Mouse (Mus musculus) hindbrain, embryonic 12.5 days (tissue): ENCODE results near the gene Gm43191. TPM values are rescaled to one million over a fixed set of nuclear protein-coding genes. Genes with fewer than 3 reads are reported as not detected.
A peak's percentile ranks its signal among the peaks of the same experiment; 100 is the strongest.
"Not testable (repeated sequence)": the region's sequence is repeated elsewhere in the genome, so short reads cannot be mapped to it uniquely, and the experiment has no call there.

ENCODE experiments used
- ATAC-seq: fragments of 200-750 bp; cut with Nextera tagmentation; 2 replicates; pipeline ENCODE4 v1.8.0; 2017; ENCODE audit warnings: moderate TSS enrichment; ENCODE audit not compliant: low FRiP score
- H3K27ac ChIP-seq: fragments of 300-500 bp; sonication (generic); 2 replicates; pipeline ENCODE4 v1.5.1; 2016; ENCODE audit warnings: mild to moderate bottlenecking
- H3K27me3 ChIP-seq: fragments of 300-500 bp; sonication (generic); 2 replicates; pipeline ENCODE4 v1.6.1; 2016; ENCODE audit warnings: mild to moderate bottlenecking
- H3K36me3 ChIP-seq: fragments of 300-500 bp; sonication (generic); 2 replicates; pipeline ENCODE4 v1.6.1; 2016; ENCODE audit warnings: mild to moderate bottlenecking
- H3K4me1 ChIP-seq: fragments of 300-500 bp; sonication (generic); 2 replicates; pipeline ENCODE4 v1.6.1; 2016
- H3K4me2 ChIP-seq: fragments of 300-500 bp; sonication (generic); replicated peaks from 2 replicates; pipeline ENCODE4 v1.6.1; 2016; ENCODE audit warnings: mild to moderate bottlenecking
- H3K4me3 ChIP-seq: fragments of 300-500 bp; sonication (generic); 2 replicates; pipeline ENCODE4 v1.5.1; 2016; ENCODE audit warnings: mild to moderate bottlenecking
- H3K9ac ChIP-seq: fragments of 300-500 bp; sonication (generic); 2 replicates; pipeline ENCODE4 v1.6.1; 2016; ENCODE audit warnings: mild to moderate bottlenecking, moderate library complexity
- H3K9me3 ChIP-seq: fragments of 300-500 bp; sonication (generic); replicated peaks from 2 replicates; pipeline ENCODE4 v1.6.1; 2016; ENCODE audit warnings: mild to moderate bottlenecking
- WGBS: fragments of 180-500 bp; shearing (Covaris S2); methylation state at CpG from one replicate; pipeline ENCODE4 v1.1.7; 2016; 5-methylcytosine and 5-hydroxymethylcytosine counted together
- polyA plus RNA-seq: library from polyadenylated mRNA; unstranded; fragments of >200 nt; fragmentation: Nextera tagmentation; extraction: Ambion mirVana; gene quantifications from 2 replicates; pipeline ENCODE4 v1.2.1, GENCODE M21; 2016

Gm43191 gene
- polyA plus RNA-seq, 1 experiment from 2014 or later: not detected

DNA sequence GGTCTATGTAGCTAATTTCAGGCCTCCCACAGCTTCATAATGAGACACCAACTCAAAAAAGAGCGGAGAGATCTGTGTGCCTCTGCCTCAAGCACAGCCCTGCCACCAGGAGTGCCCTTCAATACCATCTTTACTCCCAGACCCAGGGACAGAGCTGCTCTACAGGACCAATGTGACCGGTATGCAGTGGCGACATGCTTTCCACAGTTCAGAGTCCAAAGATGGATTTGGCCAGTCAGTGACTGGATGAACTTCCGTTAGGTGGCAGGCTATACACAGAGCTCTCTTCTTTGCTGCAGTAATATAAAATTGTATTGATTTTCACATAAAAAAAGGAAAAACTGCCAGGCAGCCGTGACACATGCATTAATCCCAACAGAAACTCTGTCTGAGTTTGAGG is 22.8 kb upstream of the Gm43191 start:
- Histone ChIP-seq H3K4me1 (no peaks in the 10 kb centered on the region), H3K27ac (no peak overlapping the region), H3K4me3 (no peak overlapping the region), H3K27me3 (no peaks in the 10 kb centered on the region), H3K4me2 (no peak overlapping the region), H3K36me3 (no peaks in the 10 kb centered on the region), H3K9ac (no peak overlapping the region), H3K9me3 (no peaks in the 10 kb centered on the region)
- whole genome bisulfite sequencing: 94% methylated on average over 5 of the region's 5 CpGs
- ATAC-seq: no peak

DNA sequence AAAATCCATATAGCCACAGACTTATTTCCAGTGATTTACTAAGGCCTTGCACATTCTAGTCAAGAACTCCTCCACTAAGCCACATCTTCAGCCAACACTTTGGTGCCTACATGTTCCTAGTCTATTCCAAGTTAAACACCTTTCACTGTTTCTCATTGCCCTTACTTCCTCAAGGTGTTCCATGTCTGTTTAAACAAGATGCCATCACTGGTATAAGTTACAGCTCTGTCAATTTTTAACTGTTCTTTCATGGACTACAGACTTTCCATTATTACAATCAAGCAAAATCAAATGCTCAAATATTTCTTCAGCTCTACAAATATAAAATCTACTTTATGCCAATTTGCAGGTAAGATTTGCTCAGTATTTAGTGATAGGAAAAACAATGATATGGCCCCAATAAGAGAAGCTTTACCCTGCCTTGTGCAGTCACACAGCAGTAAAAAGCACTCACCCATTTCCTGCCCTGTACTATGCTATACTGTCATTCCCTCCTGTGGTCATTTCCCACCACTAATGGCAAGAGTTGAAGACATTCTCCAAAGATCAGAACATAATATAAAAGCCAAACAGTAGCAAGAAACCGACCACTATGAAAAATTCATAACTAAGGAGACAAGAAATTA is 21.7 kb upstream of the Gm43191 start:
- ATAC-seq: no peak
- Histone ChIP-seq H3K36me3 (no peaks in the 10 kb centered on the region), H3K4me1 (no peaks in the 10 kb centered on the region), H3K9me3 (no peaks in the 10 kb centered on the region), H3K9ac (no peak overlapping the region), H3K27ac (no peak overlapping the region), H3K4me2 (no peak overlapping the region), H3K27me3 (no peaks in the 10 kb centered on the region), H3K4me3 (no peak overlapping the region)
- 100% methylated on average over 1 of the region's 1 CpGs for whole genome bisulfite sequencing

DNA sequence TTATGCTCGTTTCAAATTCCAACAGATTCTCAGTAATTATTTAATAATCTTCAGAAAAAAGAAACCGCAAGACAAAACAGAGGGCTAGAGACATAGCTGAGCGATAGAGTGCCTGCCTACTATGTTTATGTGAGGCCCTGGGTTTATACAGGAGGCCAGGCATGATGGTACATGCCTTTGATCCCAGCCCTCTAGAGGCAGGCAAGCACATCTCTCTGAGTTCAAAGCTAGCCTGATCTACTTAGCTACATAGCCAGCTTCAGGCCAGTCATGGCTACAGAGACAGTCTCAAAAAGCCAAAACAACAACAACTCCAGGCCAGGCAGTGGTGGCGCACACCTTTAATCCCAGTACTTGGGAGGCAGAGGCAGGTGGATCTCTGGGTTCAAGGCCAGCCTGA is 20.5 kb upstream of the Gm43191 start:
- no peak overlapping the region for H3K4me3 ChIP-seq
- H3K27ac ChIP-seq: no peak overlapping the region
- no peak overlapping the region for H3K4me2 ChIP-seq
- no peaks in the 10 kb centered on the region for H3K27me3 ChIP-seq
- no peaks in the 10 kb centered on the region for H3K4me1 ChIP-seq
- no peaks in the 10 kb centered on the region for H3K9me3 ChIP-seq
- no peak for ATAC-seq
- H3K9ac ChIP-seq: no peak overlapping the region
- WGBS: 93% methylated on average over 4 of the region's 4 CpGs
- no peaks in the 10 kb centered on the region for H3K36me3 ChIP-seq

DNA sequence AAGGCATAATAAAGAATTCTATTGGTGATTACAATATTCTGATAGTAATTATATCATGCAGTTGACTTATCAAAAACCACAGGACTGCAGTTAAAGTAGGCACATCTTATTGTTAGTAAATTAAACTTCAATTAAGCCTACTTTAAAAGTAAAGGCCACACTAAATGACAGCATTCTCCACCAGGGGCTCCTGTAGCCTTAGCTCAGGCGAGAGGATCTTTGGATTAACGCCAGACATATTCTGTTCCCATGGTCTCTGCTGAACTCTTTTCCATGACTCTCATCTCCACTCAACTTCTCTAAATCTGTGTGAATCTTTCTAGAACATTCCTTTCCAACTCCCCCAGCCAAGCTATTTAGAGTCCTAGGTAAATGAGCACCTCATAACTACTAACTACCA is 17.7 kb upstream of the Gm43191 start:
- no peak overlapping the region for H3K4me2 ChIP-seq
- H3K27ac ChIP-seq: no peak overlapping the region
- H3K4me1 ChIP-seq: no peaks in the 10 kb centered on the region
- no peaks in the 10 kb centered on the region for H3K36me3 ChIP-seq
- H3K9ac ChIP-seq: no peak overlapping the region
- H3K4me3 ChIP-seq: no peak overlapping the region
- H3K27me3 ChIP-seq: no peaks in the 10 kb centered on the region
- 80% methylated on average over 2 of the region's 2 CpGs for WGBS
- no peak for ATAC-seq
- H3K9me3 ChIP-seq: no peaks in the 10 kb centered on the region

DNA sequence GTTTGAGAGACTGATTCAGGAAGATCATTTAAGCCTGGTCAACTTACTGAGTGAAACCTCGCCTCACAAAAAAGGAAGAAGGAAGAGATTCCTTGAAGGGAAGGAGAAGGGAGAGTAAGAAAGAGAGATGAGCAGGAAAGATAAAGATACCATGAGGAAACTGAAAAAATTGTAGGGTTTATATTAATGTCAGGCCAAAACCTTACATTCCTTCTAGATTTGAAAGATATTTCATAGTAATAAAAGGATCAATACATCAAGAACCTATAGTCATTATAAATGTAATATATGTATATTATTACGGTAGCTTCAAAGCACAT is 14.6 kb upstream of the Gm43191 start:
- H3K27ac ChIP-seq: no peak overlapping the region
- ATAC-seq: no peak
- no peaks in the 10 kb centered on the region for H3K9me3 ChIP-seq
- H3K9ac ChIP-seq: no peak overlapping the region
- 93% methylated on average over 2 of the region's 2 CpGs for WGBS
- no peak overlapping the region for H3K4me2 ChIP-seq
- no peak overlapping the region for H3K4me3 ChIP-seq
- H3K4me1 ChIP-seq: no peaks in the 10 kb centered on the region
- no peaks in the 10 kb centered on the region for H3K36me3 ChIP-seq
- no peaks in the 10 kb centered on the region for H3K27me3 ChIP-seq

DNA sequence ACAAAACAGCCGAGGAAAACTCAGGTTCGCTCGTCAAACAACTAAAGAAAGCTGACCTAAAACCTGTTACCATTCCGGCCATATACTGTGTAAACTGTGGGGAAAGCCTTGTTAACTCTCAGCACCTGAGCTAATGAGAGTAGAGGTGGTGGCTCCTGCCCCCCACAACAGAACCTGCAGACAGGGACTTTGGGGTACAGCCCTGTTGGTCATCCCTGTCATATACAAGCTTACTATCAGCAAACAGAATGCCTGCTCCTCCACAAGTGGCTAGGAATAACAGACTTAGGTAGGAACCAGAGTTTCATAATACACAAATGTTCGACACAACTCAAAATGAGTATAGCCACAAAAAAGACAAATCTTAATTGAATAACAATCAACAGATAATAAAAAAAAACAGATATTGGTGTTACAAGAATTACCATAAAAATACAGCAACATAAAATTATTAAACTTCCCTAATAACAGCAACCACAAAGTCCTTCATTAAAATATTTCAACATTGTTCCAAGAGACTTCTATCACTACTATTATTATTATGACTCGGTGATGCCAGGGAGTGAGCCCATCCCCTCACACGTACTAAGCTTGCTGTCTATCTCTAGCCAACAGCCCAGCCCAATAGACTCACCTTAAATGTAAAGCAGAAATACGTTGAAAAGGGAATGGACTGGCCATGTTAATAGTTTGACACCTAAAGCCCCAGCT is 14.1 kb upstream of the Gm43191 start:
- WGBS: 89% methylated on average over 8 of the region's 8 CpGs
- Histone ChIP-seq H3K4me3 (no peak overlapping the region), H3K36me3 (no peaks in the 10 kb centered on the region), H3K27ac (no peak overlapping the region), H3K4me1 (no peaks in the 10 kb centered on the region), H3K27me3 (no peaks in the 10 kb centered on the region), H3K9me3 (no peaks in the 10 kb centered on the region), H3K4me2 (no peak overlapping the region), H3K9ac (no peak overlapping the region)
- ATAC-seq: no peak

DNA sequence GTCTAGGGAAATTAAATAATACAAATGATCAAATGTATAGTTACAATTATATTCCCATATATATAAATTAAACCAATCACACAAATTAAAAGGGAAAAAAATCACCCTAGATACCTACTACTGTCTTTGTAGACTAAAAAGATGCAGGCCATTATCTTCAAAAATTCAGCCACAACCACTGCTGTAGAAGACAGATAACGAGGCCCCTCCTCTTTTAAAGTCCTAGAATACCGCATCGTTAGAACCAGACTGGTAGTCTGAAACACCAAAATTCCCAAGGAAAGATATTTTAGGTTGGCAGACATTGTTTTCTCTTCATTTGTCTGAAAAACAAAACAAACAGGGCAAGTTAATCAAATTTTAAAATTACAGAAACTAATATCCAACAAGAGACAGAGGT is 13.3 kb upstream of the Gm43191 start:
- Histone ChIP-seq H3K27me3 (no peaks in the 10 kb centered on the region), H3K4me1 (no peaks in the 10 kb centered on the region), H3K27ac (no peak overlapping the region), H3K9ac (no peak overlapping the region), H3K4me2 (no peak overlapping the region), H3K36me3 (no peaks in the 10 kb centered on the region), H3K9me3 (no peaks in the 10 kb centered on the region), H3K4me3 (no peak overlapping the region)
- no peak for ATAC-seq
- 96% methylated on average over 3 of the region's 3 CpGs for WGBS

DNA sequence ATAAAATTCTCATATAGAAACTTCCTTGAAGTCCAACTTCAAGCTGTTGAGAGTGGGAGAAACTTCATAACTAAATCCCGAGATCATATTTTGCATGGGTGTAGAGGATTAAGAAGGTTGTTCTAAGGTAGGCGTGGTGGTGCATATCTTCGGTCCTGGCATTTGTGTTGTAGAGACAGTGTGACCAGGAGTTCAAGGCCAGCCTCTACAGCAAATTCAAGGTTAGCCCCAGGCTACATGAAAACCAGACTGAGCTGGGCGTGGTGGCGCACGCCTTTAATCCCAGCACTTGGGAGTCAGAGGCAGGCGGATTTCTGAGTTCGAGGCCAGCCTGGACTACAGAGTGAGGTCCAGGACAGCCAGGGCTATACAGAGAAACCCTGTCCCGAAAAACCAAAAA is 16.8 kb downstream of the Gm43191 start:
- H3K4me2 ChIP-seq, H3K27ac ChIP-seq, H3K36me3 ChIP-seq, H3K9me3 ChIP-seq, H3K27me3 ChIP-seq, H3K4me3 ChIP-seq, ATAC-seq, H3K9ac ChIP-seq: not testable (repeated sequence)
- peaks cover 19% of the 10 kb centered on the region for H3K4me1 ChIP-seq
- WGBS: 93% methylated on average over 9 of the region's 9 CpGs

DNA sequence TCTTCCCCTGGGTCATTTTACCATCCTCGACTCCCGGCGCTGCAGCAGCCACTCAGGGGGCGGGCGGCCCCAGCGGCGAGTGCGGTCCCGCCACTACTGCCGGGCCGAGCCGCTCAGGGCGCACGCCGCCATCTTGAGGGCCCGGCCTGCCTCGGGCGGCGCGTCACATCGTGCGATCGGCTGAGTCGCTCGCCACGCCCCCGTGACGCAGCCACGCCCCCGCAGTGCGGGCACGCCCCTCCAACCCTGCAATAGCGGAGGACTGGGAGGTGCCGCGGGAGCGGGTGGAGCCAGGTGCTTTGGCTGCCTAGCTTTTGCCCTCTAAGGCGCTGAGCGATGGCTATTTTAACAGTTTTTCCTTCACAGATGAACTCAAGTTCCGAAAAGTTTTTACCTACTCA is 18.6 kb downstream of the Gm43191 start, which contains the start of gene Mfsd14a:
TSS of gene Mfsd14a (minus strand) at position 215 of the 401 bp plus-strand sequence.
- Histone ChIP-seq H3K27me3 (no peaks in the 10 kb centered on the region), H3K4me1 (peaks cover 31% of the 10 kb centered on the region), H3K9me3 (no peaks in the 10 kb centered on the region), H3K27ac (peak within 1 kb of the TSS; percentile 96), H3K36me3 (no peaks in the 10 kb centered on the region), H3K4me2 (peak within 1 kb of the TSS; percentile 63), H3K9ac (peak within 1 kb of the TSS; percentile 98), H3K4me3 (peak within 1 kb of the TSS; percentile 98)
- under 1% methylated on average over 39 of the region's 39 CpGs for WGBS
- ATAC-seq: peak; percentile 99

DNA sequence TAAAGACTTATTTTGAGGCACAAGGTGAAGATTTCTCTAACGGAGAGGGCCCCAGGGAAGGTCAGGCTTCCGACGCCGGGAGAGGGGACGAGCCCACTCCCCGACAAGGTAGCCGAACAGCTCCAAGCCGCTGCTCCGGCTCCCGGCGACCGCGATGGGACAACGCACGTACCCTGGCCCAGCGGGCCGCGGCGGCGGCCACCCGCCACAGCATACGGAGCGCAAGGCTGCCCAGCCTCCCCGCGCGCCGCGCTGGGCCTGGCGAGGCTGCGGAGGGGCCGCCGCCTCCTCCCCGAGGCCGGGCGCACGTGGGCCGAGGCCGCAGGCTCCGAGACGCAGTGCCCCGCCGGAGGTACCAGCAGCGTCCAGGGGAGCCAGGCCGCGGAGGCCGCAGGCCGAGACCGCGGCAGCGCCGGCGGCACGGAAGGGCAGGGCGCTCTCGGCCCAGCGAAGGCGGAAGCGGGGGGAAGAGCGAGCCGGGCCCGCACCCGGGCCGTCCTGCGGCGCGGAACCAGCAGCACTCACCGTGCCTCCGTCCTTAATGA is 19.1 kb downstream of the Gm43191 start:
- Histone ChIP-seq H3K4me3 (peak overlapping the region; percentile 98), H3K27ac (peak overlapping the region; percentile 96), H3K9ac (peak overlapping the region; percentile 98), H3K4me2 (peak overlapping the region; percentile 63), H3K27me3 (no peaks in the 10 kb centered on the region), H3K9me3 (no peaks in the 10 kb centered on the region), H3K36me3 (no peaks in the 10 kb centered on the region), H3K4me1 (peaks cover 31% of the 10 kb centered on the region)
- ATAC-seq: peak; percentile 90
- WGBS: under 1% methylated on average over 54 of the region's 68 CpGs

DNA sequence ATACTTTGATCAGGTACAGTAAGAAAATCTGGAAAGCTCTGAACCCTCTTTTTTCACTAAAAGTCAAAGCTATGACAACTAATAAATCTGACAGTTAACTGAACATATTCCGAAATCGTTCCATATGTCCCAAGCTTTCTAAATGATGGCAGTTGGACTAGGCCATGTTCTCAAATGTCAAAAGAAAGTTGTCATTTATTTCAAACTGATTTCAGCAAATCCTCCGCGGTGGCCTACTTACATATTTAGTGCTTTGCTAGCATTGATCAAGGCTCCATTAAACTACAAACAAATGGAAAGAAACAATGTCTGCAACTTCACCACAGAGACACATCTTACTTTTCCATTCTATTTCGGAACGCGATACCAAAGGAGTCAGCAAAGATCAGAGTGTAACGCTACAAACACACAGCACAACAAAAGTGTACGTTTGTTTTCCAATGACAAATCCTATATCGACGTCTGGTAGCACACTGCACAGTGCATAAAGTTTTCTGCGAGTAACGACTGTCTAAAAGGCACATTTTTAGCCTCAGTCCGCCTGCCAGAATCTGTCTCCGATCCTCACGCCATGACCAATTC is 19.7 kb downstream of the Gm43191 start:
- H3K27ac ChIP-seq: peak overlapping the region; percentile 96
- peak overlapping the region; percentile 98 for H3K4me3 ChIP-seq
- H3K27me3 ChIP-seq: no peaks in the 10 kb centered on the region
- H3K4me1 ChIP-seq: peaks cover 31% of the 10 kb centered on the region
- WGBS: 9% methylated on average over 16 of the region's 16 CpGs
- peak overlapping the region; percentile 63 for H3K4me2 ChIP-seq
- H3K9ac ChIP-seq: peak overlapping the region; percentile 98
- H3K36me3 ChIP-seq: no peaks in the 10 kb centered on the region
- ATAC-seq: peak; percentile 0; the same call in 1 of the 2 replicates
- no peaks in the 10 kb centered on the region for H3K9me3 ChIP-seq

DNA sequence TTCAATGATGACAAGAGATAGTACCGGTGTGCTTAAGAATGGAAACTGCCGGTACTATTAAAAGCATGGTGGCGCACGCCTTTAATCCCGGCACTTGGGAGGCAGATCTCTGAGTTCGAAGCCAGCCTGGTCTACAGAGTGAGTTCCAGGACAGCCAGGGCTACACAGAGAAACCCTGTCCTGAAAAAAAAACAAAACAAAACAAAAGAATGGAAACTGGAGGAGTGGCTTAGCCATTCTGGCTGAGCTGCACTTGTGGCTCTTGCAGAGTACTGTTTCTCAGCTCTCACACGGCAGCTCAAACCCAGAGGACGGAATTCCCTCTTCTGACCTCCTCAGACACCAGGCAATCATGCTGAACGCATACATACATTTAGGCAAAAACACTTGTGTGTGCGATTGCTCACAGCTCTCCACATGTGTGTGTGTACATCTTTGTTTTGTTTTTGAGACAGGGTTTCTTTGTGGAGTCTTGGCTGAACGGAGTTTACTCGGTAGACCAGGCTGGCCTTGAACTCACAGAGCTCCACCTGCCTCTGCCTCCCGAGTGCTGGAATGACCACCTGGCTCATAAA is 21.1 kb downstream of the Gm43191 start:
- H3K27ac ChIP-seq: no peak overlapping the region
- H3K4me3 ChIP-seq: no peak overlapping the region
- no peak overlapping the region for H3K9ac ChIP-seq
- no peaks in the 10 kb centered on the region for H3K27me3 ChIP-seq
- no peak for ATAC-seq
- WGBS: 86% methylated on average over 13 of the region's 13 CpGs
- no peak overlapping the region for H3K4me2 ChIP-seq
- no peaks in the 10 kb centered on the region for H3K9me3 ChIP-seq
- peaks cover 31% of the 10 kb centered on the region for H3K4me1 ChIP-seq
- no peaks in the 10 kb centered on the region for H3K36me3 ChIP-seq
